Mouse (Mus musculus) hindlimb bud, embryonic 11.5 days (tissue): Measurements from ENCODE around the gene Zfyve9.

Experiments used
- DNase-seq: peaks from one replicate; pipeline ENCODE4 v3.0.0-alpha.2; 2012; ENCODE audit warnings: low read depth, low spot score; ENCODE audit errors: extremely low spot score

Gene Zfyve9

DNA sequence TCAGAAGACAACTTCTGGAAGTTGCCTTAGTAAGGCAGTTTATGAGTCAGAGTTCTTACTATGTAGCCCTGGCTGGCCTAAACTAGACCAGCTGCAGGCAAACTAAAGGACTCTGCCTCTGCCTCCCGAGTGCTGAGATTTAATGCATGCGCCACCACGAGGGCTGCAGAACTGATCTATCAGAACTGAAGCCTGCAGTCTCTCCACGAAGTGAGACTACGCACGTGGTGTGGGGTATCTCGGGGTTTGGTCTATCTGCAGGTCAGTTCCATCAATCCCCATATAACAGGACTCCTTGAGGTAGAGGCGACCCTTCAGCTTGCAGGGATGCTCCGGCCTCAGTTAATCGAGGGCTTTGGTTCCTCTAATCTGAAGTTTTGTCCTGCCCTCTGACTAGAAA lies 161.4 kb downstream of the Zfyve9 start:
- DNase-seq, result no peak

DNA sequence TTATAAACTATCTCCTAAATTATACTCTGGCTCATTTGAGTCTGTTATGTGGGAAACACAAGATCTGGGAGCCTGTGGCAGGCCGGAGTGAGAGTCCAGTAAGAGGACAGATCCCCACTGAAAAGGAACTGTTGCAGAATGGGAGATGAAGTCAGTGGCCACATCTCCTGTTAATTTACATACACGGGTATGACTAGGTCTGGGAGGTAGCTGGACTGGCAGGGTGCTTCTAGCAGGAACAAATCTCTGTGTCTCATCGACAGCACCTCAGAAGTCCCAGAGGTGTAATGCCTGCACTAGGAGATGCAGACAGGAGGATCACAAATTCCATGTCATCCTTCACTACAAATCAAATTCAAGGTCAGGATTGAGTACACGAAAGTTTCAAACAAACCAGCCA lies 162.0 kb downstream of the Zfyve9 start:
- no peak for DNase-seq

- no peak for DNase-seq
Measured at GRCm38 (mm10) chr4:108610935-108611334, 169.7 kb downstream of the Zfyve9 start.

DNA sequence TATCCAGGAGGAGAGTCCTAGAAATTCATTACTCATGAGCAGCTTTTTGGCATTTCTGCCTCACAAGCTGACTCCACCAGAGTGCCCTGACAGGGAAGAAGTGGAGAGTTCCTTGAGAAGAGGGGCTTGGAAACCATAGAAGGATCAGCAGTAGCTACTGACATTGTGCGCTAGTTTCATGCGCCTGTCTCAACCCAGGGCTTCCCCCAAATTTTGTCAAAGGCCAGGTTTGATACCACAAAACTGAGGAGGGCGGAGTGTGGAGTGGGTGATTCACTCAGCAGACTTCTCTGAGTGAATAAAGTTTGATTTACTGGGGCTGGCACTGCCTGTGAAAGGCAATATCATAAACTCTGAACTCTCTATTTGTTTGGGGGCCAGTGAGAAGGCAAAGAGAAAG lies 171.9 kb downstream of the Zfyve9 start:
- DNase-seq, result no peak

DNA sequence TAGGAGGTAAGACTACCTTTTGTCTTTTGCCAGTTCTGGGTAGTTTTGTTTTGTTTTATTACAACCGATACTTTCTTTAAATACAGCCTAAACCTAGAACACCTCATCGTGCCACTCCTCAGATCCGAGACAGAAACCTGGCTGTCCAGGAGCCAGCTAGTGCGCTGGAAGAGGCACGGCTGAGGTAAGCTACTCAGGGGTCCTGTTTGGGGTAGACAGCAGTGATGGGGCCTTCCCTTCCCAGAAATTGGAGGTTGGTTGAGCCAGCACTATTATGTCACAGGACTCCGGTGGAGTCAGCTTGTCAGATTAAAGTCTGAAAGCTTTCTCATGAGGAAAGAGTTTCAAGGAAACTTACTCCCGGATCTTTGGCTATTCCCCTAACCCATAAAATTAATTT lies 178.7 kb downstream of the Zfyve9 start:
- DNase-seq, result no peak

DNA sequence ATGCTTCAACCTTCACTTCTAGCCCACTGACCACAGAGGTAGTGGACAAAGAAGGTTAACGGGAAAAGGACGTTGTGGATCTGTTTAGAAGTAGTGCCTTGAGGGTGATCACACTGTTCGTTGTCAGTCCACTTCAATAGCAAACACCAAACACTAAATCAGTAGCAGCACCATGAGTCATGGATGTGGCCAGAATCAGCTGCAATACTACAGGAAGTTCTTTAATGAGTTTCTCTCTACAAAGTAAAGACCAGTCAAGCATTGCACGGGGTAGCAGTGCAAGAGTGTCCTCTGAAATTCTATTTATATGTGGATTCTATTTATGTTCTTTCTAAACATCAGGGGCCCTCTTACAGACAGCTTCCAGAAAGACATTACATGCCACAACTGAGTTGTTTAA lies 182.3 kb downstream of the Zfyve9 start:
- no peak for DNase-seq

DNA sequence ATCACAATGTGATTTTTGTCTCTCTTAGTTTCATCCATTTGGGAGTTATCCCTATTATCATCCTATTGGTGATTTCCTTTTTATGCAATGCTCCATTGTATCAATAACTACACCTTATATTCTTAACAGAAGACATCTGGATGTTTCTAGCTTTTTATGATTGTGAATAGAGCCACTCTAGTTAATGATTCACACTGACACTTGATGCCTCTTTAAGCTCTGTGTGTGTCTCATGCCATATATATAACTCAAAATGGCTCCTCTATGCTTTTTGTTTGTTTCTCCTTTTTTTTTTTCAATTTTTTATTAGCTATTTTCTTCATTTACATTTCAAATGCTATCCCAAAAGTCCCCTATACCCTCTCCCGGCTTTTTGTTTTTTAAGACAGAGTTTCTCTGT lies 184.8 kb downstream of the Zfyve9 start:
- no peak for DNase-seq

GRCm38 (mm10) chr4:108593376-108593775 lies 187.2 kb downstream of the Zfyve9 start:
- DNase-seq, result no peak
